Mouse (Mus musculus): ENCODE data around the gene Gpr87.

DNA sequence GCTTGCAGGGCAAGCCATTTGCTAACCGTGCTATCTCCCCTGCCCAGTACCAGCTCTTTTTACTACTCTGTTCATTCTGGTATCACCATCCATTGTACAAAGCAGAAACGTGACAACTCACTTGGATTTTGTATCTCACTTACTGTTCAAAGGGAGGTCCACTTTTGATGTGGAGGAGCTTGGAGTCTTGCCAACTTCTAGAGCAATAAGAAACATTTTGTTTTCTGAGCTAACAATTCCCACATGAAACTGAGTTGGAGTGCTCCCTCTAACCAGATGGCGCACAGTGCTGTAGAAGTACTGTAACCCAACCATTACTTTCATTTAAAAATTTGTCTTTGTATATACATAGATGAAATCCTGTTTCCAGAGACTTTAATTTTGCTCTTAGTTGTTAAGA, 36.0 kb upstream of the Gpr87 start:
- no peak for TF ChIP-seq CTCF (IDR thresholded peaks at IDR 0.05)
- no peak for TF ChIP-seq EP300 (IDR thresholded peaks at IDR 0.05)

Data from lung, postnatal 0 days (tissue).